Mouse (Mus musculus) E14TG2a.4 (cell line): Measurements from ENCODE around the gene Cycs.

ENCODE experiments used
- CTCF ChIP-seq: conservative IDR thresholded peaks from 2 replicates; pipeline ENCODE4 v1.5.1; 2014; ENCODE audit warnings: low read length
- NANOG ChIP-seq: IDR thresholded peaks from 2 replicates; pipeline ENCODE4 v1.6.1; 2014; ENCODE audit warnings: borderline replicate concordance, low read length, mixed read lengths
- POU5F1 ChIP-seq: IDR thresholded peaks from 2 replicates; pipeline ENCODE4 v1.6.1; 2014; ENCODE audit warnings: low read length, borderline replicate concordance

- TF ChIP-seq CTCF (no peak), POU5F1 (no peak), NANOG (no peak)
Observed at GRCm38 (mm10) chr6:50535346-50535745, 31.0 kb downstream of the Cycs start.
